Mouse (Mus musculus) olfactory bulb, adult 2 months (tissue): ENCODE measurements around the gene Mrps21.

Experiments
- CTCF ChIP-seq: fragments of 200-500 bp; IDR thresholded peaks from 2 replicates; pipeline ENCODE4 v1.5.1; 2012; ENCODE audit warnings: low read depth, mild to moderate bottlenecking, low read length, moderate library complexity; ENCODE audit not compliant: insufficient read depth
- POLR2A ChIP-seq: fragments of 200-500 bp; IDR thresholded peaks from 2 replicates; pipeline ENCODE4 v1.6.1; 2012; ENCODE audit warnings: mild to moderate bottlenecking, low read depth, low read length, moderate library complexity; ENCODE audit not compliant: insufficient read depth

GRCm38 (mm10) chr3:95879063-95879462 lies 7.7 kb upstream of the Mrps21 start:
- TF ChIP-seq CTCF (no peak), POLR2A (no peak)
